Mouse (Mus musculus) brown adipose tissue, adult 24 weeks (tissue): ENCODE data around the gene G0s2. TPM values are rescaled to one million over a fixed set of nuclear protein-coding genes. Genes with fewer than 3 reads are reported as not detected.
A peak's percentile ranks its signal among the peaks of the same experiment; 100 is the strongest.

Source experiments
- H3K27ac ChIP-seq: fragments of 200-500 bp; replicated peaks from 2 replicates; pipeline ENCODE4 v1.5.1; 2012; ENCODE audit warnings: low read depth, mild to moderate bottlenecking, low read length
- H3K4me1 ChIP-seq: fragments of 200-500 bp; 2 replicates; pipeline ENCODE4 v1.6.1; 2012; ENCODE audit warnings: low read length, mixed read lengths; ENCODE audit not compliant: control insufficient read depth, insufficient read depth, insufficient read length
- H3K4me3 ChIP-seq: fragments of 200-500 bp; 2 replicates; pipeline ENCODE4 v1.5.1; 2012; ENCODE audit warnings: low read depth, mild to moderate bottlenecking, low read length, moderate library complexity; ENCODE audit not compliant: insufficient read depth
- polyA plus RNA-seq: library from polyadenylated mRNA; stranded (reverse); fragments of >200 nt; gene quantifications from 2 replicates; pipeline ENCODE4 v1.2.4, GENCODE M21; 2012; ENCODE audit not compliant: missing spikeins, insufficient read depth, insufficient read length

The G0s2 gene
- polyA plus RNA-seq, result 473 and 1,174 TPM in 2 replicates

- H3K4me1 ChIP-seq, result peaks cover 8% of the 10 kb centered on the region
- H3K4me3 ChIP-seq, result peak within 1 kb of the TSS; percentile 68
- peak within 1 kb of the TSS; percentile 100 for H3K27ac ChIP-seq
These were observed at the start of gene G0s2 for GRCm38 (mm10) chr1:193272916-193273601. G0s2 (minus strand) TSS chr1:193273217.

GRCm38 (mm10) chr1:193320398-193320797, 47.4 kb upstream of the G0s2 start:
- Histone ChIP-seq H3K4me3 (no peak overlapping the region), H3K4me1 (peaks cover 11% of the 10 kb centered on the region; the same call in 1 of the 2 replicates), H3K27ac (no peak overlapping the region)

- peaks cover 13% of the 10 kb centered on the region; the same call in 1 of the 2 replicates for H3K4me1 ChIP-seq
- no peak overlapping the region for H3K27ac ChIP-seq
- H3K4me3 ChIP-seq, result no peak overlapping the region
These were observed 46.7 kb upstream of the G0s2 start for GRCm38 (mm10) chr1:193319721-193320120.

- peak overlapping the region; percentile 87 for H3K27ac ChIP-seq
- no peak overlapping the region for H3K4me3 ChIP-seq
These were observed 44.1 kb upstream of the G0s2 start for GRCm38 (mm10) chr1:193317159-193317559.

GRCm38 (mm10) chr1:193316358-193316750, 43.3 kb upstream of the G0s2 start:
- no peak overlapping the region for H3K4me3 ChIP-seq
- peaks cover 11% of the 10 kb centered on the region; the same call in 1 of the 2 replicates for H3K4me1 ChIP-seq
- peak overlapping the region; percentile 99 for H3K27ac ChIP-seq

More at GRCm38 (mm10) chr1:193317159-193317559, 44.1 kb upstream of the G0s2 start:
- peaks cover 11% of the 10 kb centered on the region; the same call in 1 of the 2 replicates for H3K4me1 ChIP-seq

- H3K27ac ChIP-seq, result peak overlapping the region; percentile 99
- peaks cover 11% of the 10 kb centered on the region; the same call in 1 of the 2 replicates for H3K4me1 ChIP-seq
These were observed 42.8 kb upstream of the G0s2 start for GRCm38 (mm10) chr1:193315705-193316357.

GRCm38 (mm10) chr1:193311596-193311995, 38.6 kb upstream of the G0s2 start:
- Histone ChIP-seq H3K4me1 (peaks cover 15% of the 10 kb centered on the region; the same call in 1 of the 2 replicates), H3K27ac (peak overlapping the region; percentile 99), H3K4me3 (no peak overlapping the region)

More at GRCm38 (mm10) chr1:193315705-193316357, 42.8 kb upstream of the G0s2 start:
- no peak overlapping the region for H3K4me3 ChIP-seq

- no peak overlapping the region for H3K4me3 ChIP-seq
- H3K4me1 ChIP-seq, result peaks cover 11% of the 10 kb centered on the region; the same call in 1 of the 2 replicates
- H3K27ac ChIP-seq, result peak overlapping the region; percentile 99
These were observed 37.6 kb upstream of the G0s2 start for GRCm38 (mm10) chr1:193310519-193311085.

- Histone ChIP-seq H3K4me1 (peaks cover 7% of the 10 kb centered on the region; the same call in 1 of the 2 replicates), H3K27ac (peak overlapping the region; percentile 99), H3K4me3 (no peak overlapping the region)
These were observed 36.9 kb upstream of the G0s2 start for GRCm38 (mm10) chr1:193309785-193310518.

- H3K4me3 ChIP-seq, result no peak overlapping the region
- no peak overlapping the region; the same call in 1 of the 2 replicates for H3K27ac ChIP-seq
- peaks cover 4% of the 10 kb centered on the region for H3K4me1 ChIP-seq
These were observed 33.8 kb upstream of the G0s2 start for GRCm38 (mm10) chr1:193306832-193307231.

- Histone ChIP-seq H3K4me1 (peaks cover 4% of the 10 kb centered on the region), H3K4me3 (no peak overlapping the region), H3K27ac (no peak overlapping the region)
These were observed 32.4 kb upstream of the G0s2 start for GRCm38 (mm10) chr1:193305386-193305785.

- no peak overlapping the region for H3K4me3 ChIP-seq
- H3K4me1 ChIP-seq, result no peaks in the 10 kb centered on the region; the same call in 1 of the 2 replicates
- no peak overlapping the region for H3K27ac ChIP-seq
These were observed 30.1 kb upstream of the G0s2 start for GRCm38 (mm10) chr1:193303096-193303495.

GRCm38 (mm10) chr1:193302093-193302405, 29.0 kb upstream of the G0s2 start:
- Histone ChIP-seq H3K4me1 (no peaks in the 10 kb centered on the region; the same call in 1 of the 2 replicates), H3K27ac (no peak overlapping the region), H3K4me3 (no peak overlapping the region)

- no peak overlapping the region for H3K4me3 ChIP-seq
- no peaks in the 10 kb centered on the region; the same call in 1 of the 2 replicates for H3K4me1 ChIP-seq
- no peak overlapping the region for H3K27ac ChIP-seq
These were observed 28.4 kb upstream of the G0s2 start for GRCm38 (mm10) chr1:193301216-193302092.
